Mouse (Mus musculus) R1 (cell line): ENCODE results near the gene Ntf5.
"Not testable (repeated sequence)": the region's sequence is repeated elsewhere in the genome, so short reads cannot be mapped to it uniquely, and the experiment has no call there.

Source experiments
- DNase-seq: peaks from one replicate; pipeline ENCODE4 v3.0.0-alpha.2; 2018; ENCODE audit warnings: low read depth, low spot score

Gene Ntf5

GRCm38 (mm10) chr7:45461781-45462180 is 48.3 kb downstream of the Ntf5 start:
- peak; percentile 47 for DNase-seq

- peak; percentile 55 for DNase-seq
Measured at GRCm38 (mm10) chr7:45462325-45462724, 48.8 kb downstream of the Ntf5 start.

GRCm38 (mm10) chr7:45462868-45463267 is 49.4 kb downstream of the Ntf5 start:
- not testable (repeated sequence) for DNase-seq

GRCm38 (mm10) chr7:45463987-45464778 is 50.7 kb downstream of the Ntf5 start:
- DNase-seq = no peak

- DNase-seq = no peak
Measured at GRCm38 (mm10) chr7:45465112-45465511, 51.6 kb downstream of the Ntf5 start.

GRCm38 (mm10) chr7:45465549-45465948 is 52.1 kb downstream of the Ntf5 start:
- peak; percentile 62 for DNase-seq

- DNase-seq = peak; percentile 96
Measured at GRCm38 (mm10) chr7:45466283-45467089, 53.0 kb downstream of the Ntf5 start, which contains the start of gene Bax. TSS of gene Bax (minus strand) at chr7:45466898.
